Mouse (Mus musculus) cerebellum, adult 2 months (tissue): ENCODE measurements around the gene Tbc1d22b. TPM values are rescaled to one million over a fixed set of nuclear protein-coding genes. Genes with fewer than 3 reads are reported as not detected.
A peak's percentile ranks its signal among the peaks of the same experiment; 100 is the strongest.
"Not testable (repeated sequence)": the region's sequence is repeated elsewhere in the genome, so short reads cannot be mapped to it uniquely, and the experiment has no call there.

ENCODE experiments used
- DNase-seq, 2 experiments: peaks; one replicate each; pipeline ENCODE4 v3.0.0; 2021
- H3K27ac ChIP-seq: fragments of 200-500 bp; 2 replicates; pipeline ENCODE4 v1.5.1; 2012; ENCODE audit warnings: low read length, control low read depth, inconsistent platforms; ENCODE audit not compliant: insufficient read depth
- H3K27me3 ChIP-seq: fragments of 200-500 bp; 2 replicates; pipeline ENCODE4 v1.6.1; 2012; ENCODE audit warnings: inconsistent platforms, mild to moderate bottlenecking, low read length, moderate library complexity; ENCODE audit not compliant: control insufficient read depth, insufficient read depth
- H3K4me1 ChIP-seq: fragments of 200-500 bp; 2 replicates; pipeline ENCODE4 v1.6.1; 2011; ENCODE audit warnings: low read length; ENCODE audit not compliant: control insufficient read depth, insufficient read depth
- H3K4me3 ChIP-seq: fragments of 200-500 bp; replicated peaks from 2 replicates; pipeline ENCODE3; 2011; ENCODE audit warnings: mild to moderate bottlenecking, low read depth, low read length, control low read depth; ENCODE audit not compliant: insufficient read depth
- CTCF ChIP-seq: fragments of 200-500 bp; IDR thresholded peaks from 2 replicates; pipeline ENCODE4 v1.5.1; 2011; ENCODE audit warnings: low read depth, mild to moderate bottlenecking, control low read depth, low read length, moderate library complexity, borderline replicate concordance; ENCODE audit not compliant: insufficient read depth
- POLR2A ChIP-seq: fragments of 200-500 bp; IDR thresholded peaks from 2 replicates; pipeline ENCODE4 v1.6.1; 2011; ENCODE audit warnings: low read length, control low read depth, borderline replicate concordance; ENCODE audit not compliant: insufficient read depth
- WGBS: fragments of 180-500 bp; shearing (Covaris S2); methylation state at CpG from one replicate; pipeline ENCODE4 v1.1.7; 2018; 5-methylcytosine and 5-hydroxymethylcytosine counted together
- polyA plus RNA-seq: library from polyadenylated mRNA; depleted of rRNA; stranded (reverse); fragments of >200 nt; gene quantifications from 2 replicates; pipeline ENCODE4 v1.2.3, GENCODE M21; 2012

Tbc1d22b gene
- polyA plus RNA-seq, 1 experiment: 37.7 TPM

GRCm38 (mm10) chr17:29585446-29585845 lies 35.9 kb downstream of the Tbc1d22b start:
- DNase-seq: no peak
- WGBS: 93% methylated on average over 6 of the region's 6 CpGs
- Histone ChIP-seq H3K27ac (no peak overlapping the region), H3K27me3 (no peaks in the 10 kb centered on the region), H3K4me1 (no peaks in the 10 kb centered on the region), H3K4me3 (no peak overlapping the region)
- no peak for TF ChIP-seq CTCF
- TF ChIP-seq POLR2A: no peak

- TF ChIP-seq CTCF (no peak), POLR2A (no peak)
- H3K4me1 ChIP-seq: no peaks in the 10 kb centered on the region
- H3K27ac ChIP-seq: no peak overlapping the region
- 87% methylated on average over 9 of the region's 9 CpGs for WGBS
- no peak overlapping the region for H3K4me3 ChIP-seq
- DNase-seq: no peak
- no peaks in the 10 kb centered on the region for H3K27me3 ChIP-seq
Measured at GRCm38 (mm10) chr17:29586921-29587320, 37.3 kb downstream of the Tbc1d22b start.

- Histone ChIP-seq H3K4me1 (peaks cover 3% of the 10 kb centered on the region), H3K4me3 (no peak overlapping the region), H3K27ac (no peak overlapping the region), H3K27me3 (no peaks in the 10 kb centered on the region)
- TF ChIP-seq POLR2A: no peak
- TF ChIP-seq CTCF: no peak
- 66% methylated on average over 11 of the region's 11 CpGs for WGBS
- DNase-seq: no peak
Measured at GRCm38 (mm10) chr17:29589221-29589898, 39.8 kb downstream of the Tbc1d22b start.

GRCm38 (mm10) chr17:29595891-29596770 lies 46.5 kb downstream of the Tbc1d22b start:
- Histone ChIP-seq H3K27me3 (no peaks in the 10 kb centered on the region), H3K4me1 (peaks cover 47% of the 10 kb centered on the region), H3K4me3 (no peak overlapping the region), H3K27ac (peak overlapping the region; percentile 69)
- peak; percentile 79 to 85 for DNase-seq
- WGBS: 11% methylated on average over 15 of the region's 15 CpGs
- TF ChIP-seq POLR2A (no peak), CTCF (no peak)

GRCm38 (mm10) chr17:29596771-29597132 lies 47.2 kb downstream of the Tbc1d22b start:
- DNase-seq: no peak
- TF ChIP-seq CTCF: no peak
- TF ChIP-seq POLR2A: no peak
- no peaks in the 10 kb centered on the region for H3K27me3 ChIP-seq
- peaks cover 47% of the 10 kb centered on the region for H3K4me1 ChIP-seq
- no peak overlapping the region for H3K4me3 ChIP-seq
- 41% methylated on average over 13 of the region's 13 CpGs for WGBS
- peak overlapping the region; percentile 69 for H3K27ac ChIP-seq

- peak; percentile 50 to 67 for DNase-seq
- H3K27ac ChIP-seq: no peak overlapping the region
- no peaks in the 10 kb centered on the region for H3K27me3 ChIP-seq
- no peak overlapping the region for H3K4me3 ChIP-seq
- peaks cover 45% of the 10 kb centered on the region for H3K4me1 ChIP-seq
- no peak for TF ChIP-seq CTCF
- TF ChIP-seq POLR2A: no peak
- 38% methylated on average over 14 of the region's 14 CpGs for WGBS
Measured at GRCm38 (mm10) chr17:29599051-29599450, 49.5 kb downstream of the Tbc1d22b start.

GRCm38 (mm10) chr17:29599537-29599936 lies 50.0 kb downstream of the Tbc1d22b start:
- Histone ChIP-seq H3K4me1 (peaks cover 42% of the 10 kb centered on the region), H3K27me3 (no peaks in the 10 kb centered on the region), H3K4me3 (no peak overlapping the region), H3K27ac (no peak overlapping the region)
- DNase-seq: peak; percentile 42 to 45
- WGBS: 69% methylated on average over 8 of the region's 8 CpGs
- TF ChIP-seq CTCF (no peak), POLR2A (no peak)

- Histone ChIP-seq H3K27ac (no peak overlapping the region), H3K4me1 (peaks cover 26% of the 10 kb centered on the region), H3K4me3 (no peak overlapping the region), H3K27me3 (no peaks in the 10 kb centered on the region)
- DNase-seq: no peak
- 86% methylated on average over 4 of the region's 4 CpGs for WGBS
- TF ChIP-seq CTCF: no peak
- TF ChIP-seq POLR2A: no peak
Measured at GRCm38 (mm10) chr17:29601391-29601790, 51.8 kb downstream of the Tbc1d22b start.

GRCm38 (mm10) chr17:29603283-29603682 lies 53.7 kb downstream of the Tbc1d22b start:
- no peak overlapping the region for H3K4me3 ChIP-seq
- H3K27me3 ChIP-seq: no peaks in the 10 kb centered on the region
- peaks cover 18% of the 10 kb centered on the region for H3K4me1 ChIP-seq
- WGBS: 15% methylated on average over 6 of the region's 6 CpGs
- H3K27ac ChIP-seq: no peak overlapping the region
- DNase-seq: peak; percentile 73 to 85
- TF ChIP-seq CTCF (peak; percentile 86), POLR2A (no peak)

GRCm38 (mm10) chr17:29613453-29613852 lies 63.9 kb downstream of the Tbc1d22b start:
- H3K4me3 ChIP-seq, DNase-seq, H3K27ac ChIP-seq, H3K27me3 ChIP-seq: not testable (repeated sequence)
- H3K4me1 ChIP-seq: peaks cover 16% of the 10 kb centered on the region
- 89% methylated on average over 5 of the region's 5 CpGs for WGBS
